In the genomic region with DNA sequence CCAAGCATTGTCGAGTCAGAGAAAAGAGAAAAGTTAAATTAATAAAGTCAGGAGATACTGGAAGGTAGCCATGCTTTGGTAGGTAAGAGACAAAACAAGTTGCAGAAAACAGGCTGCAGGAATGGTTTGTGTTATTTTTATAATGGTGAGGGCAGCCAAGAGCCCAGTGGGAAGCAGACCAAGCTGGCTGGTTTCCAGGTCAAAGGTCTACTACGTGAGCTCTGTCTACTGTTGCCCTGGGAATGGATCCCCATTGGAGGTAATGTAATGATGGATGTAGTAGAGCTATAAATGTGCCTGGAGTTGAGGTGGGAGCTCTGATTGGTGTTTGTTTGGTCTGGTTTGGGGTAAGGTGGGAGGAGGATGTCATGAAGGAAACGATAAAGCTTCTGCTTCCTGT, we compare ENCODE assay signal across 10 mouse cellular contexts. TPM values are rescaled to one million over a fixed set of nuclear protein-coding genes. Genes with fewer than 3 reads are reported as not detected.
DNase-seq lines count a peak whose midpoint lies in the region; ATAC-seq lines count a peak whose summit lies in the region.
"Had no signal": no experiment of that assay in that cellular context is flagged by ENCODE, and none has a peak within 500 bp of the region (broad histone marks: within the 10 kb centered on the region; RNA-seq: fewer than 3 reads in every experiment).

No protein-coding gene starts in this region.

- no peak for ATAC-seq in heart, embryonic 11.5 days (replicated peaks; ENCODE audit: insufficient number of reproducible peaks, low FRiP score, low TSS enrichment)
- ATAC-seq: forebrain, embryonic 16.5 days had no signal

- no peak overlapping the region for H3K4me2 ChIP-seq in heart, embryonic 11.5 days
- H3K4me2 ChIP-seq: hindbrain, embryonic 14.5 days had no signal

- no peak overlapping the region for H3K27ac ChIP-seq in heart, embryonic 11.5 days (ENCODE audit: low read depth, low read length)
- H3K27ac ChIP-seq in midbrain, embryonic 10.5 days (replicated peaks), result no peak overlapping the region
- H3K27ac ChIP-seq: hindbrain, embryonic 14.5 days had no signal

- H3K4me3 ChIP-seq in heart, embryonic 11.5 days (ENCODE audit: low read depth, low read length), result no peak overlapping the region
- no peak overlapping the region for H3K4me3 ChIP-seq in midbrain, embryonic 10.5 days

- H3K9me3 ChIP-seq in heart, embryonic 11.5 days (replicated peaks; ENCODE audit: control insufficient read depth, low read length), result no peaks in the 10 kb centered on the region
- H3K9me3 ChIP-seq in midbrain, embryonic 10.5 days (replicated peaks), result no peaks in the 10 kb centered on the region

- peak; percentile 96 for DNase-seq in heart, adult 11 months
- DNase-seq in adrenal gland, postnatal 25 days, result peak; percentile 57
- peak; percentile 63 to 83 for DNase-seq in heart, postnatal 14 days
- peak; percentile 85 to 87 for DNase-seq in kidney, postnatal 25 days
- no peak for DNase-seq in Muller cell, postnatal 12 days (ENCODE audit: inconsistent ontology term)
- DNase-seq in spleen, postnatal 36 days (ENCODE audit: low spot score in 2 of 2), result no peak
- DNase-seq in midbrain, embryonic 10.5 days (ENCODE audit: low spot score), result no peak

- intact Hi-C loops in heart, postnatal 14 days (cut with DNase I), result loop anchor here (5.0 kb wide), 1 partner anchor 58 kb away; a partner anchor contains a TSS

- no peaks in the 10 kb centered on the region for H3K36me3 ChIP-seq in heart, embryonic 11.5 days (ENCODE audit: control insufficient read depth, insufficient read depth, low read length)
- H3K36me3 ChIP-seq in midbrain, embryonic 10.5 days, result no peaks in the 10 kb centered on the region

- H3K4me1 ChIP-seq in heart, embryonic 11.5 days (ENCODE audit: control insufficient read depth, insufficient read depth, low read length), result no peaks in the 10 kb centered on the region
- H3K4me1 ChIP-seq in midbrain, embryonic 10.5 days, result no peaks in the 10 kb centered on the region

- H3K9ac ChIP-seq in heart, embryonic 11.5 days (ENCODE audit: low read depth, low read length), result no peak overlapping the region
- H3K9ac ChIP-seq: hindbrain, embryonic 14.5 days had no signal

- WGBS in heart, embryonic 11.5 days (ENCODE audit: insufficient replicate concordance), result 65% methylated on average over 3 of the region's 3 CpGs
- 72% methylated on average over 3 of the region's 3 CpGs for WGBS in midbrain, embryonic 10.5 days

- H3K27me3 ChIP-seq in heart, embryonic 11.5 days (ENCODE audit: control insufficient read depth, insufficient read depth, low read length), result no peaks in the 10 kb centered on the region
- no peaks in the 10 kb centered on the region for H3K27me3 ChIP-seq in midbrain, embryonic 10.5 days (ENCODE audit: low read depth, poor library complexity, severe bottlenecking)

RNA-seq across cellular contexts. Expression of a gene that starts 6.9 kb away (rescaled TPM):
- 0.21 and 0.56 TPM in 2 replicates for polyA plus RNA-seq in heart, embryonic 11.5 days (2014; fragmentation: Nextera tagmentation; extraction: Ambion mirVana)
- total RNA-seq in adrenal gland, postnatal 25 days (2021), result 0.39 TPM in 1 of 2 replicates, not detected in the other
- total RNA-seq in heart, postnatal 14 days (2021), result under 1 TPM; 0.19 to 0.34 TPM
- not detected in 2 replicates for polyA plus RNA-seq in midbrain, embryonic 10.5 days (2016; fragmentation: Nextera tagmentation; extraction: Ambion mirVana)

RNA-seq across cellular contexts. Expression of a gene that starts 8.1 kb away (rescaled TPM):
- 621 and 642 TPM in 2 replicates for polyA plus RNA-seq in heart, embryonic 11.5 days (2014; fragmentation: Nextera tagmentation; extraction: Ambion mirVana)
- total RNA-seq in adrenal gland, postnatal 25 days (2021), result 484 and 641 TPM in 2 replicates
- 1,000 to 10,000 TPM; 1,807 to 1,867 TPM for total RNA-seq in heart, postnatal 14 days (2021)
- 372 and 423 TPM in 2 replicates for polyA plus RNA-seq in midbrain, embryonic 10.5 days (2016; fragmentation: Nextera tagmentation; extraction: Ambion mirVana)

RNA-seq across cellular contexts. Expression of a gene that starts 20.6 kb away (rescaled TPM):
- polyA plus RNA-seq in heart, embryonic 11.5 days (2014; fragmentation: Nextera tagmentation; extraction: Ambion mirVana), result 17.8 and 20.0 TPM in 2 replicates
- total RNA-seq in adrenal gland, postnatal 25 days (2021), result 22.8 and 24.4 TPM in 2 replicates
- 10 to 100 TPM; 15.1 to 16.9 TPM for total RNA-seq in heart, postnatal 14 days (2021)
- polyA plus RNA-seq in midbrain, embryonic 10.5 days (2016; fragmentation: Nextera tagmentation; extraction: Ambion mirVana), result 30.3 and 30.8 TPM in 2 replicates

RNA-seq across cellular contexts. Expression of a gene that starts 20.7 kb away (rescaled TPM):
- 67.6 and 78.3 TPM in 2 replicates for polyA plus RNA-seq in heart, embryonic 11.5 days (2014; fragmentation: Nextera tagmentation; extraction: Ambion mirVana)
- 42.0 and 46.4 TPM in 2 replicates for total RNA-seq in adrenal gland, postnatal 25 days (2021)
- 10 to 100 TPM; 22.5 to 26.5 TPM for total RNA-seq in heart, postnatal 14 days (2021)
- 174 and 180 TPM in 2 replicates for polyA plus RNA-seq in midbrain, embryonic 10.5 days (2016; fragmentation: Nextera tagmentation; extraction: Ambion mirVana)

RNA-seq across cellular contexts. Expression of a gene that starts 36.0 kb away (rescaled TPM):
- polyA plus RNA-seq in heart, embryonic 11.5 days (2014; fragmentation: Nextera tagmentation; extraction: Ambion mirVana), result 42.2 and 43.5 TPM in 2 replicates
- 71.6 and 75.9 TPM in 2 replicates for total RNA-seq in adrenal gland, postnatal 25 days (2021)
- total RNA-seq in heart, postnatal 14 days (2021), result 10 to 100 TPM; 30.4 to 34.1 TPM
- 75.2 and 82.7 TPM in 2 replicates for polyA plus RNA-seq in midbrain, embryonic 10.5 days (2016; fragmentation: Nextera tagmentation; extraction: Ambion mirVana)

Comparison
In these comparisons a context has a peak if more than half of its experiments do, and no peak if none do; other contexts are left out.
1. DNase-seq: peak in heart, adult 11 months (single experiment), adrenal gland, postnatal 25 days (single experiment), heart, postnatal 14 days (2 of 2) and kidney, postnatal 25 days (2 of 2); none in Muller cell, postnatal 12 days (single experiment), spleen, postnatal 36 days (0 of 2) and midbrain, embryonic 10.5 days (single experiment).